ENCODE assay signal across 20 mouse cellular contexts in the genomic region with DNA sequence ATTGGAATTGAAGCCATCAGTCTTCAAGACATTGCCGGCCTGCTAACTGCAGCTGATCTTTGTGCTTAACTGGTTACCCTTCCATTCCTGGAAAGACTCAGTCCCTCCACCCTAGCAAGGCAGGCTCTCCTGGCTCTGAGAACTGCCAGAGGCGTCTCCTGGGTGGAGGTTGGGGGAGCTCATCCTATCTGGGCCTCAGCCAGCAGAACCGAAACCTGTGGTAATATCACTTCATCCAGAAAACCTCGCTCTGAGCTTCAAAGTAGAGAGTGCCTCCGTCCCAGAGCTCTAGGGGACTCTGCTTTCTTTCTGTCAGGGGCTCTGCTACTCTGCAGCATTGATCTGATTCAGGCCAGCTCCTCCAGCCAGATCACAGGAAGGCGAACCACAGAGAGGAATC. TPM values are rescaled to one million over a fixed set of nuclear protein-coding genes. Genes with fewer than 3 reads are reported as not detected.
A peak's percentile ranks its signal among the peaks of the same experiment; 100 is the strongest.
DNase-seq lines count a peak whose midpoint lies in the region; ATAC-seq and TF ChIP-seq lines count a peak whose summit lies in the region.
"Had no signal": no experiment of that assay in that cellular context is flagged by ENCODE, and none has a peak within 500 bp of the region (broad histone marks: within the 10 kb centered on the region; RNA-seq: fewer than 3 reads in every experiment).

No protein-coding gene starts in this region.

- no peak for TF ChIP-seq CTCF in CH12.LX (conservative IDR thresholded peaks at IDR 0.05 in 1 of 2, IDR thresholded peaks at IDR 0.05 in 1 of 2; ENCODE audit: low read depth in 2 of 2, low read length in 2 of 2)
- no peak for TF ChIP-seq CTCF in left cerebral cortex, adult 2 months (IDR thresholded peaks at IDR 0.05)

- ATAC-seq in granulocyte monocyte progenitor cell, adult 5-6 weeks (replicated peaks; ENCODE audit: poor library complexity, severe bottlenecking) = peak; percentile 72
- no peak for ATAC-seq in stomach, embryonic 16.5 days (ENCODE audit: insufficient read depth, low FRiP score)
- ATAC-seq: activated CD4-positive, CD25-positive, alpha-beta regulatory T cell, adult 4 months; forebrain, embryonic 14.5 days; hindbrain, embryonic 16.5 days; inflammation-experienced regulatory T-cells, adult 6 months; Patski had no signal

- H3K27me3 ChIP-seq in CH12.LX (replicated peaks) = peaks cover 3% of the 10 kb centered on the region
- H3K27me3 ChIP-seq in stomach, embryonic 16.5 days (ENCODE audit: control insufficient read depth, insufficient read depth, low read length) = no peaks in the 10 kb centered on the region
- H3K27me3 ChIP-seq: embryonic facial prominence, embryonic 15.5 days; Patski had no signal

- H3K36me3 ChIP-seq in CH12.LX (replicated peaks in 1 of 2; ENCODE audit: control insufficient read depth in 1 of 2, insufficient read depth in 1 of 2, low read length in 1 of 2) = no peaks in the 10 kb centered on the region
- no peaks in the 10 kb centered on the region for H3K36me3 ChIP-seq in stomach, embryonic 16.5 days (ENCODE audit: control insufficient read depth, insufficient read depth, low read length)
- H3K36me3 ChIP-seq: embryonic facial prominence, embryonic 15.5 days; forebrain, embryonic 10.5 days; heart, embryonic 10.5 days had no signal

- H3K4me1 ChIP-seq in CH12.LX (ENCODE audit: control insufficient read depth in 1 of 2, insufficient read depth in 2 of 2) = peaks cover 6 to 28% of the 10 kb centered on the region in 2 experiments
- H3K4me1 ChIP-seq in stomach, embryonic 16.5 days (ENCODE audit: control insufficient read depth, insufficient read depth, low read length) = peaks cover 13% of the 10 kb centered on the region

- no peak overlapping the region for H3K4me3 ChIP-seq in CH12.LX (replicated peaks in 1 of 3; ENCODE audit: low read depth in 2 of 3, low read length in 2 of 3, poor library complexity in 1 of 3)
- H3K4me3 ChIP-seq in stomach, embryonic 16.5 days (replicated peaks; ENCODE audit: low read length) = no peak overlapping the region
- H3K4me3 ChIP-seq in left cerebral cortex, adult 2 months = no peak overlapping the region
- H3K4me3 ChIP-seq: embryonic facial prominence, embryonic 15.5 days; erythroblast, embryonic 14.5 days; forebrain, embryonic 10.5 days; heart, embryonic 10.5 days had no signal

- peak; percentile 93 for DNase-seq in heart, adult 11 months
- DNase-seq in heart, adult 8-10 months (ENCODE audit: low spot score) = no peak
- peak; percentile 28 for DNase-seq in CH12.LX (ENCODE audit: extremely low read depth)
- no peak for DNase-seq in left cerebral cortex, adult 2 months (ENCODE audit: extremely low spot score in 1 of 2, low spot score in 2 of 2)
- DNase-seq in kidney, postnatal 14 days = no peak
- DNase-seq: adrenal gland, postnatal 14 days; cerebellum, adult 11-12 months; cerebellum, adult 9-10 months; cerebellum, postnatal 36 days had no signal

- dilution Hi-C loops in CH12.LX (cut with MboI; ENCODE audit: extremely low pct_ligation_motif_present, extremely low pct_unique_long_range_greater_than_20kb, low sequenced_read_pairs) = no loop called here

- H3K9ac ChIP-seq in CH12.LX (ENCODE audit: insufficient read depth, low read depth) = no peak overlapping the region
- H3K9ac ChIP-seq in stomach, embryonic 16.5 days (ENCODE audit: low read length) = peak overlapping the region; percentile 37; the same call in 1 of the 2 replicates
- H3K9ac ChIP-seq: embryonic facial prominence, embryonic 15.5 days had no signal

- H3K27ac ChIP-seq in CH12.LX (ENCODE audit: insufficient read depth, low read depth) = no peak overlapping the region
- H3K27ac ChIP-seq in stomach, embryonic 16.5 days (ENCODE audit: low read length) = no peak overlapping the region
- H3K27ac ChIP-seq in left cerebral cortex, adult 2 months = no peak overlapping the region
- H3K27ac ChIP-seq: embryonic facial prominence, embryonic 15.5 days; forebrain, embryonic 10.5 days; heart, embryonic 10.5 days had no signal

- 64% methylated on average over 6 of the region's 6 CpGs for WGBS in stomach, embryonic 16.5 days

- no peak for TF ChIP-seq RAD21 in CH12.LX (IDR thresholded peaks at IDR 0.05; ENCODE audit: low read depth, low read length)

- TF ChIP-seq EP300 in CH12.LX (IDR thresholded peaks at IDR 0.05; ENCODE audit: low read length) = peak; percentile 32; the same call in 1 of the 2 replicates

- peak overlapping the region; percentile 16; the same call in 1 of the 2 replicates for H3K4me2 ChIP-seq in CH12.LX (ENCODE audit: insufficient read depth, low read depth, poor library complexity, severe bottlenecking)
- no peak overlapping the region for H3K4me2 ChIP-seq in stomach, embryonic 16.5 days (ENCODE audit: low read depth, low read length)
- H3K4me2 ChIP-seq: embryonic facial prominence, embryonic 15.5 days had no signal

- H3K9me3 ChIP-seq in CH12.LX (replicated peaks; ENCODE audit: low read length) = no peaks in the 10 kb centered on the region
- no peaks in the 10 kb centered on the region for H3K9me3 ChIP-seq in stomach, embryonic 16.5 days (replicated peaks; ENCODE audit: control insufficient read depth, low read length)
- H3K9me3 ChIP-seq: embryonic facial prominence, embryonic 15.5 days; forebrain, embryonic 10.5 days; heart, embryonic 10.5 days had no signal

- in situ Hi-C loops in CH12.LX (cut with MboI; ENCODE audit: low pct_ligation_motif_present, low pct_unique_long_range_greater_than_20kb, low sequenced_read_pairs) = no loop called here

- intact Hi-C loops in left cerebral cortex, adult 2 months (cut with DNase I) = no loop called here

- H3K79me2 ChIP-seq in CH12.LX (replicated peaks; ENCODE audit: control insufficient read depth, extremely low read depth, insufficient read depth, poor library complexity, severe bottlenecking) = no peaks in the 10 kb centered on the region

- TF ChIP-seq POLR2A in CH12.LX (IDR thresholded peaks at IDR 0.05; ENCODE audit: low read depth, low read length) = no peak

TF ChIP-seq in CH12.LX, 34 proteins besides CTCF, POLR2A, EP300 and RAD21:
- TF ChIP-seq MAFK (IDR thresholded peaks at IDR 0.05; ENCODE audit: insufficient replicate concordance, low read length) = no peak
- no peak for TF ChIP-seq KAT2A (IDR thresholded peaks at IDR 0.05; ENCODE audit: insufficient replicate concordance, low read length)
- TF ChIP-seq IRF4 (IDR thresholded peaks at IDR 0.05; ENCODE audit: low read depth, low read length) = peak; percentile 69
- TF ChIP-seq POLR2AphosphoS2 (IDR thresholded peaks at IDR 0.05; ENCODE audit: low read depth, low read length) = no peak

RNA-seq across cellular contexts. Expression of a gene that starts 10.3 kb away (rescaled TPM):
- 10 to 100 TPM; 13.0 to 15.3 (median 13.5) TPM for total RNA-seq in heart, adult 8-10 months (2022)
- total RNA-seq in CH12.LX (2012; rRNA removed) (2.1 and 2.6 TPM in 2 replicates), CH12.LX (2014; rRNA removed) (0.86 and 1.6 TPM in 2 replicates)
- 2.6 and 3.6 TPM in 2 replicates for polyA plus RNA-seq in CH12.LX (2012; ENCODE audit: insufficient read length, low read depth)
- 1.8 and 10.4 TPM in 2 replicates for total RNA-seq in granulocyte monocyte progenitor cell, adult 5-6 weeks (2014; fragmentation: Nextera tagmentation)
- 3.6 and 4.6 TPM in 2 replicates for total RNA-seq in granulocyte monocyte progenitor cell, adult 5-6 weeks (2017)
- polyA plus RNA-seq in stomach, embryonic 16.5 days (2015; fragmentation: Nextera tagmentation; extraction: Ambion mirVana) = 33.8 and 34.6 TPM in 2 replicates
- total RNA-seq in left cerebral cortex, adult 2 months (2021) = 10 to 100 TPM; 43.0 to 48.7 TPM

RNA-seq across cellular contexts. Expression of a gene that starts 11.6 kb away (rescaled TPM):
- under 1 TPM in 1 of 4 experiments, not detected in 3; 0.22 TPM for total RNA-seq in heart, adult 8-10 months (2022)
- total RNA-seq in CH12.LX (2012; rRNA removed) (not detected in 2 replicates), CH12.LX (2014; rRNA removed) (not detected in 2 replicates)
- polyA plus RNA-seq in CH12.LX (2012; ENCODE audit: insufficient read length, low read depth) = not detected in 2 replicates
- not detected in 2 replicates for total RNA-seq in granulocyte monocyte progenitor cell, adult 5-6 weeks (2014; fragmentation: Nextera tagmentation)
- total RNA-seq in granulocyte monocyte progenitor cell, adult 5-6 weeks (2017) = not detected in 2 replicates
- 2.5 and 2.8 TPM in 2 replicates for polyA plus RNA-seq in stomach, embryonic 16.5 days (2015; fragmentation: Nextera tagmentation; extraction: Ambion mirVana)
- total RNA-seq in left cerebral cortex, adult 2 months (2021) = not detected
- polyA plus RNA-seq: activated CD4-positive, CD25-positive, alpha-beta regulatory T cell, adult 4 months; erythroblast, embryonic 14.5 days; inflammation-experienced regulatory T-cells, adult 6 months had no signal

RNA-seq across cellular contexts. Expression of a gene that starts 35.7 kb away (rescaled TPM):
- 10 to 100 TPM; 25.8 to 42.5 (median 34.9) TPM for total RNA-seq in heart, adult 8-10 months (2022)
- total RNA-seq in CH12.LX (2012; rRNA removed) = 0.25 TPM in 2 replicates
- total RNA-seq in CH12.LX (2014; rRNA removed) = not detected in 2 replicates
- polyA plus RNA-seq in CH12.LX (2012; ENCODE audit: insufficient read length, low read depth) = 0.39 and 0.49 TPM in 2 replicates
- not detected in 2 replicates for total RNA-seq in granulocyte monocyte progenitor cell, adult 5-6 weeks (2014; fragmentation: Nextera tagmentation)
- not detected in 2 replicates for total RNA-seq in granulocyte monocyte progenitor cell, adult 5-6 weeks (2017)
- polyA plus RNA-seq in stomach, embryonic 16.5 days (2015; fragmentation: Nextera tagmentation; extraction: Ambion mirVana) = 70.3 and 79.3 TPM in 2 replicates
- total RNA-seq in left cerebral cortex, adult 2 months (2021) = 10 to 100 TPM; 36.1 to 42.5 TPM

RNA-seq across cellular contexts. Expression of a gene that starts 58.9 kb away (rescaled TPM):
- 10 to 100 TPM; 41.6 to 53.8 (median 51.7) TPM for total RNA-seq in heart, adult 8-10 months (2022)
- total RNA-seq in CH12.LX (2012; rRNA removed) (38.0 and 48.8 TPM in 2 replicates), CH12.LX (2014; rRNA removed) (51.0 and 55.3 TPM in 2 replicates)
- polyA plus RNA-seq in CH12.LX (2012; ENCODE audit: insufficient read length, low read depth) = 48.8 and 53.6 TPM in 2 replicates
- 112 and 132 TPM in 2 replicates for total RNA-seq in granulocyte monocyte progenitor cell, adult 5-6 weeks (2014; fragmentation: Nextera tagmentation)
- 47.1 and 47.3 TPM in 2 replicates for total RNA-seq in granulocyte monocyte progenitor cell, adult 5-6 weeks (2017)
- 83.5 and 90.6 TPM in 2 replicates for polyA plus RNA-seq in stomach, embryonic 16.5 days (2015; fragmentation: Nextera tagmentation; extraction: Ambion mirVana)
- total RNA-seq in left cerebral cortex, adult 2 months (2021) = 100 to 1,000 TPM; 288 to 319 TPM

Comparison
In these comparisons a context has a peak if more than half of its experiments do, and no peak if none do; other contexts are left out.
1. DNase-seq: peak in heart, adult 11 months (single experiment) and CH12.LX (single experiment); none in heart, adult 8-10 months (single experiment), left cerebral cortex, adult 2 months (0 of 2) and kidney, postnatal 14 days (single experiment).
2. RNA of a gene that starts 35.7 kb away (total RNA-seq): 36.1 to 42.5 TPM in left cerebral cortex, adult 2 months and 25.8 to 42.5 TPM in heart, adult 8-10 months; 0.25 TPM in CH12.LX and not detected in granulocyte monocyte progenitor cell, adult 5-6 weeks; every median in the first group is over 10 times any median in the second.